Mouse (Mus musculus) CH12.LX (cell line): ENCODE results near the gene Zswim7. TPM values are rescaled to one million over a fixed set of nuclear protein-coding genes. Genes with fewer than 3 reads are reported as not detected.

ENCODE experiments used
- DNase-seq: peaks from one replicate; pipeline ENCODE4 v3.0.0-alpha.2; 2013; ENCODE audit errors: extremely low read depth
- H3K27ac ChIP-seq: 2 replicates; pipeline ENCODE4 v1.5.1; 2012; ENCODE audit warnings: low read depth, mild to moderate bottlenecking, control low read depth, moderate library complexity; ENCODE audit not compliant: insufficient read depth
- H3K27me3 ChIP-seq: replicated peaks from 2 replicates; pipeline ENCODE3; 2012; ENCODE audit warnings: inconsistent platforms
- H3K36me3 ChIP-seq, 2 experiments: replicated peaks in 1 of 2; 2 replicates each; pipeline versions ENCODE3 to v1.6.1; 2012; ENCODE audit warnings: inconsistent platforms in 1 of 2, low read length in 1 of 2, mild to moderate bottlenecking in 1 of 2, mixed read lengths in 1 of 2, moderate library complexity in 1 of 2; ENCODE audit not compliant: control insufficient read depth in 1 of 2, insufficient read depth in 1 of 2
- H3K4me1 ChIP-seq, 2 experiments: 2 replicates each; pipeline ENCODE4 v1.6.1; 2012; ENCODE audit warnings: inconsistent platforms in 1 of 2, moderate library complexity in 1 of 2; ENCODE audit not compliant: insufficient read depth in 2 of 2, control insufficient read depth in 1 of 2
- H3K4me2 ChIP-seq: 2 replicates; pipeline ENCODE4 v1.6.1; 2012; ENCODE audit warnings: low read depth, mild to moderate bottlenecking, control low read depth; ENCODE audit not compliant: poor library complexity, insufficient read depth, severe bottlenecking
- H3K4me3 ChIP-seq, 3 experiments: fragments of 150-350 bp in 1 of 3; sonication (generic) in 1 of 3; replicated peaks in 1 of 3; 2 replicates each; pipeline versions ENCODE3 to v1.5.1; 2011 to 2012; ENCODE audit warnings: low read depth in 2 of 3, low read length in 2 of 3, mild to moderate bottlenecking in 2 of 3, moderate library complexity in 2 of 3, control low read depth in 1 of 3, improper control_type of control experiment in 1 of 3, inconsistent platforms in 1 of 3, mixed read lengths in 1 of 3; ENCODE audit not compliant: poor library complexity in 1 of 3
- H3K79me2 ChIP-seq: replicated peaks from 2 replicates; pipeline ENCODE4 v1.6.1; 2012; ENCODE audit warnings: mild to moderate bottlenecking, moderate library complexity; ENCODE audit not compliant: control insufficient read depth, poor library complexity, insufficient read depth, severe bottlenecking; ENCODE audit errors: extremely low read depth
- H3K9ac ChIP-seq: 2 replicates; pipeline ENCODE4 v1.6.1; 2012; ENCODE audit warnings: low read depth, mild to moderate bottlenecking, control low read depth, moderate library complexity; ENCODE audit not compliant: insufficient read depth
- H3K9me3 ChIP-seq: replicated peaks from 2 replicates; pipeline ENCODE3; 2012; ENCODE audit warnings: low read length, inconsistent platforms, mixed read lengths
- BHLHE40 ChIP-seq: IDR thresholded peaks from 2 replicates; pipeline ENCODE4 v1.6.1; 2011; ENCODE audit warnings: mild to moderate bottlenecking, low read depth, low read length, improper control_type of control experiment
- CHD1 ChIP-seq: IDR thresholded peaks from 2 replicates; pipeline ENCODE4 v1.6.1; 2012; ENCODE audit warnings: low read depth, low read length, improper control_type of control experiment, inconsistent platforms
- ELF1 ChIP-seq: IDR thresholded peaks from 2 replicates; pipeline ENCODE4 v1.6.1; 2014; ENCODE audit warnings: low read depth, mild to moderate bottlenecking, inconsistent platforms, low read length, improper control_type of control experiment
- EP300 ChIP-seq: IDR thresholded peaks from 2 replicates; pipeline ENCODE4 v1.6.1; 2011; ENCODE audit warnings: low read length, improper control_type of control experiment
- ETS1 ChIP-seq: conservative IDR thresholded peaks from 2 replicates; pipeline ENCODE4 v1.6.1; 2012; ENCODE audit warnings: low read depth, mild to moderate bottlenecking, inconsistent platforms, low read length, improper control_type of control experiment, moderate library complexity
- HCFC1 ChIP-seq: IDR thresholded peaks from 2 replicates; pipeline ENCODE4 v1.6.1; 2012; ENCODE audit warnings: low read depth, mild to moderate bottlenecking, inconsistent platforms, low read length, improper control_type of control experiment
- IRF4 ChIP-seq: IDR thresholded peaks from 2 replicates; pipeline ENCODE4 v1.6.1; 2014; ENCODE audit warnings: low read depth, mild to moderate bottlenecking, inconsistent platforms, low read length, improper control_type of control experiment
- KAT2A ChIP-seq: IDR thresholded peaks from 2 replicates; pipeline ENCODE4 v1.6.1; 2012; ENCODE audit warnings: low read length, improper control_type of control experiment, inconsistent platforms; ENCODE audit not compliant: insufficient replicate concordance
- MAFK ChIP-seq: IDR thresholded peaks from 2 replicates; pipeline ENCODE4 v1.6.1; 2011; ENCODE audit warnings: low read length, improper control_type of control experiment; ENCODE audit not compliant: insufficient replicate concordance
- MAX ChIP-seq: IDR thresholded peaks from 2 replicates; pipeline ENCODE4 v1.6.1; 2011; ENCODE audit warnings: low read length, improper control_type of control experiment
- MXI1 ChIP-seq: IDR thresholded peaks from 2 replicates; pipeline ENCODE4 v1.6.1; 2011; ENCODE audit warnings: mild to moderate bottlenecking, low read depth, low read length, improper control_type of control experiment
- NELFE ChIP-seq: IDR thresholded peaks from 2 replicates; pipeline ENCODE4 v1.6.1; 2011; ENCODE audit warnings: low read depth, low read length, improper control_type of control experiment
- NRF1 ChIP-seq: IDR thresholded peaks from 2 replicates; pipeline ENCODE4 v1.6.1; 2014; ENCODE audit warnings: low read depth, mild to moderate bottlenecking, inconsistent platforms, low read length, improper control_type of control experiment, moderate library complexity
- PAX5 ChIP-seq: IDR thresholded peaks from 2 replicates; pipeline ENCODE4 v1.6.1; 2012; ENCODE audit warnings: low read length, inconsistent platforms, mixed read lengths
- POLR2A ChIP-seq: IDR thresholded peaks from 2 replicates; pipeline ENCODE4 v1.6.1; 2011; ENCODE audit warnings: low read depth, mild to moderate bottlenecking, improper control_type of control experiment, low read length
- SIN3A ChIP-seq: IDR thresholded peaks from 2 replicates; pipeline ENCODE4 v1.6.1; 2012; ENCODE audit warnings: low read length, improper control_type of control experiment, inconsistent platforms
- TCF12 ChIP-seq: IDR thresholded peaks from 2 replicates; pipeline ENCODE4 v1.6.1; 2014; ENCODE audit warnings: low read depth, mild to moderate bottlenecking, inconsistent platforms, low read length, improper control_type of control experiment
- UBTF ChIP-seq: IDR thresholded peaks from 2 replicates; pipeline ENCODE4 v1.6.1; 2012; ENCODE audit warnings: low read depth, mild to moderate bottlenecking, inconsistent platforms, low read length, improper control_type of control experiment, moderate library complexity
- USF1 ChIP-seq: IDR thresholded peaks from 2 replicates; pipeline ENCODE4 v1.6.1; 2014; ENCODE audit warnings: low read depth, mild to moderate bottlenecking, inconsistent platforms, low read length, improper control_type of control experiment
- ZC3H11A ChIP-seq: IDR thresholded peaks from 2 replicates; pipeline ENCODE4 v1.6.1; 2012; ENCODE audit warnings: low read depth, mild to moderate bottlenecking, inconsistent platforms, low read length, improper control_type of control experiment
- ZKSCAN1 ChIP-seq: IDR thresholded peaks from 2 replicates; pipeline ENCODE4 v1.6.1; 2012; ENCODE audit warnings: low read depth, inconsistent platforms, low read length, improper control_type of control experiment, borderline replicate concordance
- ZMIZ1 ChIP-seq: IDR thresholded peaks from 2 replicates; pipeline ENCODE4 v1.6.1; 2012; ENCODE audit warnings: low read depth, mild to moderate bottlenecking, inconsistent platforms, low read length, improper control_type of control experiment
- ZNF384 ChIP-seq: IDR thresholded peaks from 2 replicates; pipeline ENCODE4 v1.6.1; 2012; ENCODE audit warnings: low read depth, low read length, improper control_type of control experiment, inconsistent platforms
- dilution Hi-C: fragments of 300-500 bp; cut with MboI; formaldehyde crosslinking; loops from 2 replicates; pipeline ENCODE4 v1.14.3; 2020; ENCODE audit warnings: low sequenced_read_pairs; ENCODE audit not compliant: extremely low pct_unique_long_range_greater_than_20kb, extremely low pct_ligation_motif_present
- in situ Hi-C: fragments of 300-500 bp; cut with MboI; formaldehyde crosslinking; loops from 3 replicates; pipeline ENCODE4 v1.14.3; 2019; ENCODE audit warnings: low sequenced_read_pairs, low pct_ligation_motif_present, low pct_unique_long_range_greater_than_20kb, mixed read lengths
- polyA plus RNA-seq: library from polyadenylated mRNA; unstranded; fragments of >175 nt; gene quantifications from 2 replicates; pipeline ENCODE4 v1.2.1, GENCODE M21; 2012; ENCODE audit warnings: low read depth; ENCODE audit not compliant: insufficient read length
- total RNA-seq, 2 experiments: library from RNA; depleted of rRNA; stranded (reverse); fragments of 300-350 nt in 1 of 2; fragments of >200 nt in 1 of 2; gene quantifications; 2 replicates each; pipeline ENCODE4 v1.2.3; 2012 to 2014

Zswim7 gene
- total and polyA plus RNA-seq, 3 experiments = 44.2 to 62.5 (median 57.8) TPM

DNA sequence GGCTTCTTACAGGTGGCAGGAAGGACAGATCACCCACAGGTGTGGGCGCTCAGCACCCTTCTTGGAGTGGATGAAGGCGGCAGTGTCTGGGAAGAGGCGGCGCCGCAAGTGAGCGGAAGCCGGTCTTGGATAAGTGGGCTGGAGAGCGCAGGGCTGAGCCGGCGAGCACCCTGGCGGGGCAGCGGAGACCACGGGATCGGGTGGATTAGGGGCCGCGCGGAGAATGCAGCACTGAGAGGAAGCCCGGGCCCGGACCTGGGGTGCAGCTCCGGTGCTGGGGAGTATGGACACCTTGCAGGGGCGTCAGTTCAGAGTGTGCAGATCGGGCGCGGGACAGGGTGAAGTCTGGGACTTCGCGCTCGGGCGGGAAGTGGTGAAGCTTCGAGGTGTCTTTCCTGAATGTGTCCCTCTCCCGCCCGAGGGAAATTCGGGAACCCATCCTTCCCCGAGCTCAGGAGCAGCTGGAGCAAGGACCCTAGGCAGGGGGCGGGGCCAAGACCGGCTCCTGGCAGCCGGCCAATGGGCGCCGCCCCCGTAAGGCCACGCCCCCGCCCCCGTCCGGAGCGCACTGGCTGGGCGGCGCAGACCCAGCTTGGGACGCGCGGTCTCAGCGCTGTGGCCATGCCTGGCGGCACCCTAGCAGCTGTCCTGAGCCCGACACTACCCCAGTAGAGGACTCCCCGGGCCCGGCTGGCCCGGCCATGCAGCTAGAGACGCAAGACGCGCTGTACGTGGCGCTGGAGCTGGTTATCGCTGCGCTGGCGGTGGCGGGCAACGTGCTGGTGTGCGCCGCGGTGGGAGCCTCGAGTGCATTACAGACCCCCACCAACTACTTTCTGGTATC is 32.6 kb downstream of the Zswim7 start, which contains the start of gene Adora2b:
Gene Adora2b, plus strand, starts transcription at position 584 of the 844 bp plus-strand sequence.
- peaks cover 33% of the 10 kb centered on the region for H3K27me3 ChIP-seq
- H3K27ac ChIP-seq = no peak within 1 kb of the TSS
- DNase-seq = peak; percentile 71
- dilution Hi-C loops = no loop called here
- H3K79me2 ChIP-seq = no peaks in the 10 kb centered on the region
- H3K9ac ChIP-seq = no peak within 1 kb of the TSS
- peak within 1 kb of the TSS; percentile 55 to 59 (median 57) for H3K4me3 ChIP-seq
- H3K36me3 ChIP-seq = no peaks in the 10 kb centered on the region
- peak within 1 kb of the TSS; percentile 93 for H3K4me2 ChIP-seq
- in situ Hi-C loops = no loop called here
- H3K4me1 ChIP-seq = peaks cover 0 to 31% of the 10 kb centered on the region in 2 experiments; a peak in 2 of 4 replicates
- TF ChIP-seq EP300 (no peak), ELF1 (0 out of 2 replicates have a peak, but pooled peaks have one; percentile 19), TCF12 (peak; percentile 14; the same call in 1 of the 2 replicates), ZMIZ1 (no peak; the same call in 1 of the 2 replicates), MAX (no peak), MAFK (no peak), ZKSCAN1 (no peak), KAT2A (no peak), ZC3H11A (no peak), NRF1 (peak; percentile 50; the same call in 1 of the 2 replicates), CHD1 (no peak), POLR2A (peak; percentile 55), SIN3A (0 out of 2 replicates have a peak, but pooled peaks have one; percentile 11), MXI1 (peak; percentile 65; the same call in 1 of the 2 replicates)
- TF ChIP-seq, all 38 proteins: peak for 6
- H3K9me3 ChIP-seq = peaks cover 20% of the 10 kb centered on the region

DNA sequence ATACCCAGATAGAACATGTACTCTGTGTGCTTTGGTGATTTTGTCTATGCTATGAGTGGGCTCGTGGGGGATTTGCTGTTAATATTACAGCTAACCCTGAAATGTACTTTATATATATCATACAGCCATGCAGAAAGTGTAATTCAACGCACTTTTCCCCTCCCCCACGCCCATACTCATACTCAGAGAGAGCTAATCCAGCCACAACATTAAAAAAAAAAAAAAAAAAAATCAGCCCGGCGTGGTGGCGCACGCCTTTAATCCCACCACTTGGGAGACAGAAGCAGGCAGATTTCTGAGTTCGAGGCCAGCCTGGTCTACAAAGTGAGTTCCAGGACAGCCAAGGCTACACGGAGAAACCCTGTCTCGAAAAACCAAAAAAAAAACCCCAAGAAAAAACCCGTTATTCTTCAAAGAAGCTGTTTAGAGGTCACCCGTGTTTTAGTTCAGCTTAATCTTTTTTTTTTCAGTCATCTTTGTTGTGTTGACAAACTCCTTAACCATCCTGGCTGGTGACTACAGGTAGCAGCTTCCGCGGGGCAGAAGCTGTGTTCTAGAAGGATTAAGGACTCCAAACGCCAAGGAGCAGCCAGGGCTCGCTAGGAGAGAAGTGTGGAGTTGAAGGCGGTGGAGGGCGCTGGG is 33.3 kb downstream of the Zswim7 start:
- no peak for TF ChIP-seq NELFE
- TF ChIP-seq PAX5 = no peak
- TF ChIP-seq IRF4 = no peak
- TF ChIP-seq TCF12 = 0 out of 2 replicates have a peak, but pooled peaks have one; percentile 6
- no peak for TF ChIP-seq ZKSCAN1
- peak; percentile 61 for TF ChIP-seq ZNF384
- no peak for TF ChIP-seq HCFC1
- TF ChIP-seq ETS1 = no peak
- no peak for TF ChIP-seq KAT2A
- TF ChIP-seq UBTF = no peak
- TF ChIP-seq BHLHE40 = no peak
- no peak for TF ChIP-seq CHD1
- no peak for TF ChIP-seq USF1
- H3K27ac ChIP-seq = no peak overlapping the region
- dilution Hi-C loops = no loop called here
- H3K4me1 ChIP-seq = peaks cover 0 to 31% of the 10 kb centered on the region in 2 experiments; a peak in 2 of 4 replicates
- DNase-seq = no peak
- H3K9ac ChIP-seq = no peak overlapping the region
- in situ Hi-C loops = no loop called here
- peak overlapping the region; percentile 55 to 59 (median 57) for H3K4me3 ChIP-seq
- no peaks in the 10 kb centered on the region for H3K36me3 ChIP-seq
- peak overlapping the region; percentile 93 for H3K4me2 ChIP-seq
- H3K79me2 ChIP-seq = no peaks in the 10 kb centered on the region
- H3K9me3 ChIP-seq = peaks cover 20% of the 10 kb centered on the region
- peaks cover 33% of the 10 kb centered on the region for H3K27me3 ChIP-seq
